Mouse (Mus musculus) adipose tissue, adult 10 weeks (tissue): ENCODE results near the gene Rft1. TPM values are rescaled to one million over a fixed set of nuclear protein-coding genes. Genes with fewer than 3 reads are reported as not detected.

Experiments
- polyA plus RNA-seq: library from polyadenylated mRNA; stranded (reverse); fragments of 350-450 nt; fragmentation: Illumina TruSeq; extraction: RNeasy Lipid Tissue Mini Kit (QIAGEN cat#74804); gene quantifications from one replicate; pipeline ENCODE4 v1.2.3, GENCODE M21; 2014; ENCODE audit warnings: low read depth, low replicate concordance

Rft1 gene
- polyA plus RNA-seq, result 23.5 TPM

GRCm38 (mm10) chr14:30653943-30654659 lies at the start of gene Rft1:
TSS of gene Rft1 (plus strand) at chr14:30654360.

GRCm38 (mm10) chr14:30625856-30626726 lies 28.1 kb upstream of the Rft1 start, which contains the start of gene Prkcd:
TSS of gene Prkcd (minus strand) at chr14:30626210.

GRCm38 (mm10) chr14:30714799-30715617 lies 60.8 kb downstream of the Rft1 start, which contains the start of gene Sfmbt1:
TSS of gene Sfmbt1 (plus strand) at chr14:30714849.

Other genes starting within 250 kb of the Rft1 start
- gene Dcp1a, start 174.8 kb upstream of the Rft1 start, polyA plus RNA-seq, result 17.7 TPM
- 21.9 TPM for gene Cacna1d, start 162.9 kb upstream of the Rft1 start, polyA plus RNA-seq
- gene Tkt, start 106.0 kb upstream of the Rft1 start, polyA plus RNA-seq, result 287 TPM
- gene Prkcd, start 28.1 kb upstream of the Rft1 start, polyA plus RNA-seq, result 110 TPM
- 10.8 TPM for gene Sfmbt1, start 60.5 kb downstream of the Rft1 start, polyA plus RNA-seq
- gene Tmem110, start 171.2 kb downstream of the Rft1 start, polyA plus RNA-seq, result 35.8 TPM
- gene Mustn1, start 224.8 kb downstream of the Rft1 start, polyA plus RNA-seq, result 20.8 TPM
- 1.5 TPM for gene Itih4, start 232.1 kb downstream of the Rft1 start, polyA plus RNA-seq